Mouse (Mus musculus) neural tube, embryonic 12.5 days (tissue): ENCODE results near the gene Med18. TPM values are rescaled to one million over a fixed set of nuclear protein-coding genes. Genes with fewer than 3 reads are reported as not detected.
"Not testable (repeated sequence)": the region's sequence is repeated elsewhere in the genome, so short reads cannot be mapped to it uniquely, and the experiment has no call there.

Experiments
- ATAC-seq: fragments of 200-750 bp; cut with Nextera tagmentation; 2 replicates; pipeline ENCODE4 v1.8.0; 2017; ENCODE audit warnings: low read depth, mild to moderate bottlenecking, moderate TSS enrichment, moderate library complexity; ENCODE audit not compliant: low FRiP score
- H3K27ac ChIP-seq: fragments of 300-500 bp; sonication (generic); 2 replicates; pipeline ENCODE4 v1.5.1; 2016
- H3K27me3 ChIP-seq: fragments of 300-500 bp; sonication (generic); replicated peaks from 2 replicates; pipeline ENCODE4 v1.6.1; 2016; ENCODE audit warnings: mild to moderate bottlenecking
- H3K36me3 ChIP-seq: fragments of 300-500 bp; sonication (generic); 2 replicates; pipeline ENCODE4 v1.6.1; 2016; ENCODE audit warnings: mild to moderate bottlenecking
- H3K4me1 ChIP-seq: fragments of 300-500 bp; sonication (generic); 2 replicates; pipeline ENCODE4 v1.6.1; 2016
- H3K4me2 ChIP-seq: fragments of 300-500 bp; sonication (generic); replicated peaks from 2 replicates; pipeline ENCODE4 v1.6.1; 2016; ENCODE audit warnings: mild to moderate bottlenecking
- H3K4me3 ChIP-seq: fragments of 300-500 bp; sonication (generic); 2 replicates; pipeline ENCODE4 v1.5.1; 2016
- H3K9ac ChIP-seq: fragments of 300-500 bp; sonication (generic); 2 replicates; pipeline ENCODE4 v1.6.1; 2016; ENCODE audit warnings: mild to moderate bottlenecking
- H3K9me3 ChIP-seq: fragments of 300-500 bp; sonication (generic); 2 replicates; pipeline ENCODE4 v1.6.1; 2016; ENCODE audit warnings: mild to moderate bottlenecking
- WGBS: fragments of 180-500 bp; shearing (Covaris S2); methylation state at CpG from one replicate; pipeline ENCODE4 v1.1.7; 2016; 5-methylcytosine and 5-hydroxymethylcytosine counted together
- polyA plus RNA-seq: library from polyadenylated mRNA; unstranded; fragments of >200 nt; fragmentation: Nextera tagmentation; extraction: Ambion mirVana; gene quantifications from 2 replicates; pipeline ENCODE4 v1.2.1, GENCODE M21; 2016

The Med18 gene
- polyA plus RNA-seq, 1 experiment from 2014 or later: 18.8 TPM

DNA sequence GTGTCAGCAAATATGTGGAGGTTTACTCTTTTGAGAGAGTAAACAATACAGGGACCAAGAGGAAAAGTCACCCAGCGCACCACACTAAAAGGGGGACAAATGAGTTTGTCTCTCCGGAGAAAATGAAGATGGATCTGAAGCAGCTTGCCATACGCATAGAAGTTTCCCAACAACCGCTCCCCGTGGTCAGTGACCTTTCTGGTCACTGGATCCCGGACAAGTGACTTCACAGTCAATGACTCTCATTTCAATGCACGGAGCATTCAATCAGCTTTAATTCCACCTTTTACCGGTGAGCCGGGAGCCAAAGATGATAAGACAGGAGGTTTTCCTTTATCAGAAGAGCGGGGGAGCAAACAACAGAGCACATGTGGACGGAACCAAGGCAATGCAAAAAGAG lies 25.9 kb downstream of the Med18 start:
- Histone ChIP-seq H3K4me1 (no peaks in the 10 kb centered on the region), H3K27me3 (no peaks in the 10 kb centered on the region), H3K27ac (no peak overlapping the region), H3K36me3 (no peaks in the 10 kb centered on the region), H3K9me3 (no peaks in the 10 kb centered on the region), H3K4me2 (no peak overlapping the region), H3K9ac (no peak overlapping the region), H3K4me3 (no peak overlapping the region)
- no peak for ATAC-seq
- WGBS: 29% methylated on average over 11 of the region's 11 CpGs

DNA sequence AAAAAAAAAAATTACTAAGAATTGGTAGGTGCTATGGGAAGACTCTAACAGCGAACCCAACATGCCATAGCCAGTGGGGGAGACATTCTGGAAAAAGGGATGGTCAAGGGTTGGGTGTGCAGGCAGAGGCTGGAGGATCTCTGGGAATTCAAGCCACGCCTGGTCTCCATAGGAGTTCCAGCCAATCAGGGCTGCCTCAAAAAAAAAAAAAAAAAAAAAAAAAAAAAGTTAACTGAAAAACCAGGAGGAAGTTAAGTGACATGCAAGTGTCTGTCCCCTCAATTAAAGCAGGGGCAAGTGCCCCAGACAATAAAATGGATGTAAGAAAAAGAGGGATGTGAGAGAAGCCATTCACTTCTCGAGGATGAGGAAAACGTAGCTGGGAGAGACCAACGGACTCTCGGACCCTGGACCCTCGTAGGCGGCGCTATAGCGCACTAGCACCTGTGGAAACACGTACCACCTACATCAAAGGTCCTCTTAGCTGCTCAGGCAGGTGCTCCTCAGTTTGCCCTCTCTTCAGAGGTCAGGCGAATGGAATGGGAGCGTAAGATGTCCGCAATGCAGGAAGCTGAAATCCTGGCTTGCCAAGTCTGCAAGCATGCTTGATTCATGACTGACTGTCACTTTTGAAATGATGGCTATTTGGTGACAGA lies 30.9 kb downstream of the Med18 start:
- Histone ChIP-seq H3K9me3 (no peaks in the 10 kb centered on the region), H3K4me3 (no peak overlapping the region), H3K9ac (no peak overlapping the region), H3K4me1 (no peaks in the 10 kb centered on the region), H3K27ac (no peak overlapping the region), H3K27me3 (no peaks in the 10 kb centered on the region), H3K36me3 (no peaks in the 10 kb centered on the region), H3K4me2 (peak overlapping the region; percentile 40)
- 15% methylated on average over 14 of the region's 14 CpGs for WGBS
- ATAC-seq: no peak

DNA sequence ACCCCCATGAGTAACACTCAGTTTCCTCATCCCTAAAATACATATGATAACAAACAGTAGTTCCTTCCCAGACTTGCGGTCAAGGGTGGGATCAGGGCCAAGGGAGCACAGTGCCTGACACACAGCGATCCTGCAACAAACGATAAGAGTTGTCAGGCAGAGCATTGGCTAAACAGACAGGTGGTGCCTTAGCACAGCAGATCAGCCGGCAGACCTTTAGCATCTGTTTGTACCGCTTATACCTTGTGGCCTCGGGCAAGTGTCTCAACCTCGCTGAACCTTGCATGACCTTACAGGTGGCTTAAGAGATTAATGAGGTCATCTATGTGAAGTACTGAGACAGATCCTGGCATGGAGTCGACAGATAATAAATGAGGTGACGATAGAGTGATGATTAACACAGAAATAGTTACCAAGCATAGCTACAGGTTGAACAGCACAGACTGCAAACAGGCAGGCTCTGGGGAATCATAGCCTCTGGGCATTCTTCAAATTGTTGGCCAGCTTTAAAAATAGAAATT lies 35.6 kb downstream of the Med18 start:
- no peaks in the 10 kb centered on the region for H3K27me3 ChIP-seq
- 69% methylated on average over 9 of the region's 9 CpGs for WGBS
- no peak overlapping the region for H3K4me3 ChIP-seq
- no peak overlapping the region for H3K4me2 ChIP-seq
- H3K36me3 ChIP-seq: no peaks in the 10 kb centered on the region
- no peaks in the 10 kb centered on the region for H3K9me3 ChIP-seq
- H3K9ac ChIP-seq: no peak overlapping the region
- H3K4me1 ChIP-seq: no peaks in the 10 kb centered on the region
- H3K27ac ChIP-seq: no peak overlapping the region
- no peak for ATAC-seq

GRCm38 (mm10) chr4:132427493-132427892 lies 36.2 kb downstream of the Med18 start:
- ATAC-seq: no peak
- 82% methylated on average over 4 of the region's 4 CpGs for WGBS

GRCm38 (mm10) chr4:132426021-132426420 lies 37.7 kb downstream of the Med18 start:
- Histone ChIP-seq H3K9me3 (no peaks in the 10 kb centered on the region), H3K9ac (no peak overlapping the region), H3K4me2 (no peak overlapping the region), H3K36me3 (no peaks in the 10 kb centered on the region), H3K27me3 (no peaks in the 10 kb centered on the region), H3K4me3 (no peak overlapping the region), H3K27ac (no peak overlapping the region), H3K4me1 (peaks cover under 1% of the 10 kb centered on the region)
- WGBS: 68% methylated on average over 2 of the region's 2 CpGs
- ATAC-seq: no peak

More at GRCm38 (mm10) chr4:132427493-132427892, 36.2 kb downstream of the Med18 start:
- Histone ChIP-seq H3K4me2 (no peak overlapping the region), H3K9ac (no peak overlapping the region), H3K4me3 (no peak overlapping the region), H3K27me3 (no peaks in the 10 kb centered on the region), H3K4me1 (no peaks in the 10 kb centered on the region), H3K36me3 (no peaks in the 10 kb centered on the region), H3K9me3 (no peaks in the 10 kb centered on the region), H3K27ac (no peak overlapping the region)

GRCm38 (mm10) chr4:132424765-132425164 lies 39.0 kb downstream of the Med18 start:
- Histone ChIP-seq H3K9ac (no peak overlapping the region), H3K27me3 (no peaks in the 10 kb centered on the region), H3K27ac (no peak overlapping the region), H3K9me3 (no peaks in the 10 kb centered on the region), H3K36me3 (no peaks in the 10 kb centered on the region), H3K4me3 (no peak overlapping the region), H3K4me1 (peaks cover 13% of the 10 kb centered on the region), H3K4me2 (no peak overlapping the region)
- no peak for ATAC-seq
- 89% methylated on average over 5 of the region's 5 CpGs for WGBS

- Histone ChIP-seq H3K36me3 (no peaks in the 10 kb centered on the region), H3K9me3 (no peaks in the 10 kb centered on the region), H3K4me1 (peaks cover 13% of the 10 kb centered on the region), H3K4me2 (peak within 1 kb of the TSS; percentile 61), H3K27me3 (no peaks in the 10 kb centered on the region), H3K4me3 (peak within 1 kb of the TSS; percentile 86), H3K9ac (peak within 1 kb of the TSS; percentile 86), H3K27ac (peak within 1 kb of the TSS; percentile 86)
- peak; percentile 96 for ATAC-seq
- under 1% methylated on average over 73 of the region's 73 CpGs for WGBS
Measured at GRCm38 (mm10) chr4:132421923-132422782, 41.6 kb downstream of the Med18 start, which contains the start of gene Phactr4. Gene Phactr4, minus strand, starts transcription at chr4:132422489.

DNA sequence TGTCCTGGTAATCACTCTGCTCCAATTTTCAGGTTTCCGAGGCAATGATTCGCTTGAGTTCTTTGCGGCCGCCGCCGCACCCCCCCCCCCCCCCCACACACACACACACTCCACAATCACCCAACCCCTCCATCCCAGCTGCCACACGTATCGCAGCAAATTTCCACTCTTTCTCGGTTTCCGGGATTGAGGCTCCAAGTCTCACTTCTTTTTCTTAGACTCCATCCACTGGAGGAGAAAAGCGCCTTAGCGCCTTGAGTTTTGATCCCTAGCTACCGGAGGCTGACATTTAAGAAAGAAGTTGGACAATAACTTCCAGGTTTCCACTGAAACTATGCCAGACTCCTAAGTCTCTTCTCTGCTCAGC lies 42.2 kb downstream of the Med18 start:
- Histone ChIP-seq H3K36me3 (no peaks in the 10 kb centered on the region), H3K4me2 (peak overlapping the region; percentile 61), H3K4me1 (peaks cover 13% of the 10 kb centered on the region), H3K27ac (peak overlapping the region; percentile 86), H3K27me3 (no peaks in the 10 kb centered on the region), H3K9me3 (no peaks in the 10 kb centered on the region), H3K9ac (peak overlapping the region; percentile 86), H3K4me3 (peak overlapping the region; percentile 86)
- WGBS: under 1% methylated on average over 9 of the region's 13 CpGs
- ATAC-seq: peak; percentile 34; the same call in 1 of the 2 replicates

DNA sequence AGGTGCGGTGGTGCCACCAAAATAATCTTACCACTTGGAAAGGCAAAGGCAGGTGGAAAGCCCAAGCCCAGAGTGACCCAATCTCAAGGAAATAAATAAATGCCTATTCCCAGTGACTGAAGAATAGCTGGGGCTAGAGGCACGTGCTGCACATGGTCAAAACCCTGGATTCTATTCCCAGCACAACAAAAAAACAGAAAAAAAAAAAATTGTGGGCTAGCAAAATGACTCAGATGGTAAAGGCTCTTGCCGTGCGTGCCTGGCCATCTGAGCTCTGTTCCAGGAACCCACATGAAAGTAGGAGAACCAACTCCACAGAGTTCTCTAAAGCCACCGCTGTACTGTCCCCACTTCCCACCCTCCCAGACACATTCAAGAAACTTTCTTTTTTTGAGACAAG lies 43.2 kb downstream of the Med18 start:
- H3K9ac ChIP-seq: no peak overlapping the region

GRCm38 (mm10) chr4:132415966-132416365 lies 47.8 kb downstream of the Med18 start:
- no peak overlapping the region for H3K4me3 ChIP-seq
- H3K36me3 ChIP-seq: peaks cover 6% of the 10 kb centered on the region; the same call in 1 of the 2 replicates
- ATAC-seq: no peak
- no peaks in the 10 kb centered on the region for H3K9me3 ChIP-seq
- no peak overlapping the region for H3K9ac ChIP-seq
- H3K27ac ChIP-seq: no peak overlapping the region
- H3K4me1 ChIP-seq: peaks cover 12% of the 10 kb centered on the region
- H3K27me3 ChIP-seq: no peaks in the 10 kb centered on the region
- H3K4me2 ChIP-seq: no peak overlapping the region

More for the DNA sequence above, 43.2 kb downstream of the Med18 start:
- Histone ChIP-seq H3K4me2 (peak overlapping the region; percentile 61), H3K27ac (no peak overlapping the region), H3K4me1 (peaks cover 13% of the 10 kb centered on the region), H3K27me3 (no peaks in the 10 kb centered on the region), H3K36me3 (no peaks in the 10 kb centered on the region), H3K9me3 (no peaks in the 10 kb centered on the region), H3K4me3 (no peak overlapping the region; the same call in 1 of the 2 replicates)
- WGBS: 82% methylated on average over 5 of the region's 5 CpGs
- no peak for ATAC-seq

- not testable (repeated sequence) for H3K36me3 ChIP-seq, H3K27me3 ChIP-seq, H3K4me3 ChIP-seq, H3K9ac ChIP-seq, ATAC-seq, H3K4me2 ChIP-seq, H3K9me3 ChIP-seq, H3K4me1 ChIP-seq, H3K27ac ChIP-seq
- WGBS: 94% methylated on average over 4 of the region's 4 CpGs
Measured at GRCm38 (mm10) chr4:132413257-132413656, 50.5 kb downstream of the Med18 start.

- H3K27ac ChIP-seq: no peak overlapping the region
- H3K4me3 ChIP-seq: no peak overlapping the region
- no peaks in the 10 kb centered on the region for H3K27me3 ChIP-seq
- no peak overlapping the region for H3K9ac ChIP-seq
- H3K9me3 ChIP-seq: no peaks in the 10 kb centered on the region
- no peak overlapping the region for H3K4me2 ChIP-seq
- ATAC-seq: no peak
- peaks cover 6% of the 10 kb centered on the region; the same call in 1 of the 2 replicates for H3K36me3 ChIP-seq
- WGBS: 61% methylated on average over 8 of the region's 8 CpGs
- H3K4me1 ChIP-seq: no peaks in the 10 kb centered on the region
Measured at GRCm38 (mm10) chr4:132411322-132412094, 52.2 kb downstream of the Med18 start.
